Mouse (Mus musculus) natural killer cell, adult 2 months (primary cell): ENCODE data around the gene Rapgef5.

Experiments used
- DNase-seq, 2 experiments: peaks; one replicate each; pipeline ENCODE4 v3.0.0; 2022; ENCODE audit warnings: low spot score in 2 of 2

Rapgef5 gene

DNA sequence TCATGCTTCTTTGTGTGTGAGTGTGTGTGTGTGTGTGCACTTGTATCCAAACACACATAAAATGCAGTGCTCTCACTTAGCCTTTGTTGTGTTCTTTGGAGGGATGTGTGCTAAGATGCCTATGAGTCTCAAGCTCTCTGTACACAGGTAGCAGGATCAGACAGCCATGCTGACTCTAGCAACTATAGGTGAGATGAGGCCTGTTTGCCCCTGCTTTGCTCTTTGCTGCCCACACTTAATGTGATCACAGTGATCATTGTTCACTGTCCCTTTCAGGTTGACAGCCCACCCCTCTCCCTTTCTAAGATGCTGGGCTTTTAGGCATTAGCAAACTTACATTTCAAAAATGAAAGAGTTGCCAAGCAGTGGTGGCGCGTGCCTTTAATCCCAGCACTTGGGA lies 158.2 kb downstream of the Rapgef5 start:
- DNase-seq = no peak

GRCm38 (mm10) chr12:117676265-117676664 lies 160.0 kb downstream of the Rapgef5 start:
- DNase-seq = no peak

- no peak for DNase-seq
Measured at GRCm38 (mm10) chr12:117678916-117679315, 162.6 kb downstream of the Rapgef5 start.

GRCm38 (mm10) chr12:117679795-117680194 lies 163.5 kb downstream of the Rapgef5 start:
- no peak for DNase-seq

DNA sequence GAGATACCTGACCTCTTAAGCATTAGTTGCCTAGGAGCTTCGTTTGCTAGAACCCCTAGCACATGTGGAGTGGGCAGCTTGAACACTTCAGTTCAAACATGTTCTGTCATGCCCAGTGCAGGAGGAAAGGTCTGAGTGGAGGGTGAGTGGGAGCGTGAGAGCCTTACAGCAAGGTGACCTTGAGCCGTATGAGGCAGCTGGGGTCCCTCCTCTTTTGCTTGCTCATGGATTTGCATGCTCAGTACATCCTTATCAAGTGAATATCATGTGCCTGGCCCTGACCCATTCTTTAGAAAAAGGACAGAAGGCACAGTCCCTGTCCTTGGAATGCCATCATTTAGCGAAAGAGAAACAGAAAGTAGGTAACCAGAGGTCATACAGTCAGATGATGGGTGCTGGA lies 165.0 kb downstream of the Rapgef5 start:
- DNase-seq = no peak

GRCm38 (mm10) chr12:117683377-117683776 lies 167.1 kb downstream of the Rapgef5 start:
- DNase-seq = no peak

- DNase-seq = no peak
Measured at GRCm38 (mm10) chr12:117683984-117684383, 167.7 kb downstream of the Rapgef5 start.

- DNase-seq = no peak
Measured at GRCm38 (mm10) chr12:117684788-117685187, 168.5 kb downstream of the Rapgef5 start.

DNA sequence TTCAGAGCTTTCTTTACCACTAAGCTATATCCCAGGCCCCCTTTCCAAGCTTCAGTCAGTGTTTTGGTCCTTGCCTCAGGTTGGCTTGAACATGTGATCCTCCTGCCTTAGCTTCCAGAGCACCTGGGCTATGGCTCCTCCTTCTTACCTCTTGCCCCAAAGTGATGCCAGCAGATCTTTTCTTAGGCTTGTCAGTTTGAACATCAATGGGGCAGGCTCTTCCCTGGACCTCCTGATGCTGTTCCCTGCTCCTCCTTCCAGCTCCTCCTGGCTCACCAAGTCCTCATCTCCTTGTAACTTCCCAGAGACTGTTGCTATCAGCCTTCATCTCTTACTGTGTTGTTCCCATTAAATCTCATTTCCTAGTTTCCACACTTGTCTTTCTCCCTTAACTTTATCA lies 169.1 kb downstream of the Rapgef5 start:
- no peak for DNase-seq

DNA sequence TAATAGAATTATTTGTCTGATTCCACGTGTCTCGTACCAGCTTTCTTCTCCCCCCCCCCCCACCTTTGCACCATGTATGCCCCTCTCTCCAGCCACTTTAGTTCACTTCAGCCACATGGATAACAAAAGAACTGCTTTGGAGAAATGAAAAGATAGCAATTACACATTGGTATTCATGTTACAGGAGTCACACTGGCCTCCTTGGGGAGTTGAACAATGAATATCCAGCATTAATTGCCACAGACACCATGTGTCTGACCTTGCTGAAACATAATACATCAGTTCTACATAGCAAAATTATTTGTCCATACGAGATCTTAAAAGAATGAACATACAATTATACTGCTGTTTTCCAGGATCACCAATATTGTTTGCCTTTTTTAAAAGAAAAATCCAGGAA lies 170.5 kb downstream of the Rapgef5 start:
- no peak for DNase-seq

DNA sequence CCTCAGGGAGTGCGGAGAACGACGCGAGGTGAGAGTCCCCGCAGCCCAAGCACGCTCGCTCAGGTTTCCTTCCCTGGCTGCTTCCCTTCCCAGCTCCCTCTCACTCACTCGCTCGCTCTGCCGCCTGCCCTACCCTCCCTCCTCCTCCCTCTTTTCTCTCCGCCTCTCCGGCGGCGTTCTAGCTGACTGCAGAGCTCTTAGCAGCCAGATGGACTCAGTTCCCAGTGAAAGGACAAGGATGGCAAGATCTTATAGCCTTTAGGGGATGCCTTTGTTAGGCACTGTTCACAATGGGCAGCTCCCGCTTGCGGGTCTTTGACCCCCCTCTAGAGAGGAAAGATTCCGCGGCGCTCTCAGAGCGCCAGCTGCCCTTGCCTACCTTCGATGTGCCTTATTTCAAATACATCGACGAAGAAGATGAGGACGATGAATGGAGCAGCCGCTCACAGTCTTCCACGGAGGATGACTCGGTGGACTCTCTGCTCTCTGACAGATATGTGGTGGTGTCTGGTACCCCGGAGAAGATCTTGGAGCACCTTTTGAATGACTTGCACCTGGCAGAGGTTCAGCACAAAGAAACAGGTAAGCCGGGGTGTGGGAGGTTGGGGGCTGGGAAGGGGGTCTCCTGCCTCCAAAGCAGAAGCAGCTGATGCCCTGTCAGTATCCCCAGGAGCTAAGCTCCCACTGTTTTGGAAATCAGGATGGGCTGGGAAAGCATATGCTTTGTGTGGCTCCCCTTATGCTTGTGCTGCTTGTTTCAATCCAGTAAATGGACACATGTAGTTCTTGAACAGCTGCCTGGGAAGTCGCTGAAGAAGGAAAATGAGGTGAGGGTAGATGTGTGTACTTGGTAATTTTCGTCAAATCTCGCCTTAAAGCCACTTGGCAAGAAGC lies 172.6 kb downstream of the Rapgef5 start:
- no peak for DNase-seq

DNA sequence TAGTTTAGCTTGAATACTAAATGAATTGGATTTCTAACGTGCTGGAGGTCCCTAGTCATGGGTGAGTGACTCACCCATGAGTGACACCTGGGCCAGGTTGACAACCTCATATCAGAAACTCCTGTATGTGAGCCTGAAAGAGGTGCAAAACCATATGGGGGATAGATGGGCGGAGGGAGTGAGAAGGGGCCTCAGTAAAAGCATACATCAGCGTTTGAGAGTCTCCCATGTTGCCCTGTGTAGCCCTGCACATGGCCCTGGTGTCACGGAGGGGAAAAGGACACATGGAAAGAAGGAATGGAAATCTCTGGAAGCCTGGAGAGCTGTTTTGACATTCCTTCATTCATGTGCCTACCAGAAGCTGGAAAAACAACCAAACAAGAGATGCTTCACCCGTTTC lies 175.1 kb downstream of the Rapgef5 start:
- no peak for DNase-seq

DNA sequence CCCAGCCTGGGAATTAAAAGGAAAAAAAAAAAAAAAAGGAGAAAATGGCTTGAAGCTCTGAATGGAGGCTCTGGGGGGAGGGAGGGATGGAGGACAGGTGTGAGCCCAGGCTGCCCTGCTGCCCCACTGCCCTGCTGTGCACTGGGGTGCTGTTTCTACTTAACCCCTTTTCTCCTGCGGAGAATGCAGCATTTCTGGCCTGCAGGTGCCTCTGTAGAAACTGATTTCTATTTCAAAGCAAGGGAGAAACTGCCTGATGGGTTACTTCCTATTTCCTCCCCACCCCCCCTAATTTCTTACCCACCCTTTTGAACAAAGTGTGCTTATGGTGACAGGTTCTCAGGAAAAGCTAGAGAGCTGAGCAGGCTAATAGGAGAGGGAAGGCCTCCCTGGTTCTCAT lies 176.5 kb downstream of the Rapgef5 start:
- no peak for DNase-seq

- DNase-seq = no peak
Measured at GRCm38 (mm10) chr12:117699950-117700665, 183.8 kb downstream of the Rapgef5 start.

- no peak for DNase-seq
Measured at GRCm38 (mm10) chr12:117700927-117701326, 184.6 kb downstream of the Rapgef5 start.

DNA sequence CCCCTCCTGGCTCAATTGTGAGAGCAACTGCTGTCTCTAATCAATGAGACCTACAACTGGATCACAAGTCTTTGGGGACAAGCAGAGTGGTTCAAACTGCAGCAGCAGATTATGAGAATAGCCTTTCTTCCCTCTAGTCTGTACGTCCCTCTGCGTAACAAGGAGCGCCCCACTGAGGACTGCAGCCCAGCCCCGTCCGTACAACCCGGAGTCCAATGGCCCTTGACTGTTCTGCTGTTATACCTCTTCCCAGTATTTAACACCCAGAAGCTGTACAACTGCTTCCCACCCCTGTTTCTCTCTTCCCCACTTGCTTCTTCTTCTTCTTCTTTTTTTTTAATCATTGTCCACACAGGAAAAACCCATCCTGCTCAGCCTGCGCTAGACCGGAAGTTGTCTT lies 186.0 kb downstream of the Rapgef5 start:
- DNase-seq = no peak

- DNase-seq = no peak
Measured at GRCm38 (mm10) chr12:117702928-117703327, 186.6 kb downstream of the Rapgef5 start.

DNA sequence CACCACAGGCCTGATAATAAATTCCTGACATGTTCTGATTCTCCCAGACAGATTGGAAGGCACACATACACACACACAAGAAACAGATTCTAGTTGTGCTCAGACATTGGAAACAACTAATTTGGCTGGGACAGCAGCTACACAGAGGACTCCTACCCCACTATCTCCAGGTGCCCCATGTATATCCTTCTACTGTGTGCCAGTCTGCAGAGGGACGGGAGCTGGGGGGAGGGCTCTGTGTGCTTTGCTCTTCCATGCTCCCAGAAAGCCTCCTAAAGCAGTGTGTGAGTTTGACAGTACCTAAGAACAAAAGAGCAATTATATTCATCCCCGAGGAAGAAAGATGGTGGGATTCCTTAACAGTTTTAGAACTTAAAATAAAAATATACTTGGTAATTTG lies 187.1 kb downstream of the Rapgef5 start:
- no peak for DNase-seq

DNA sequence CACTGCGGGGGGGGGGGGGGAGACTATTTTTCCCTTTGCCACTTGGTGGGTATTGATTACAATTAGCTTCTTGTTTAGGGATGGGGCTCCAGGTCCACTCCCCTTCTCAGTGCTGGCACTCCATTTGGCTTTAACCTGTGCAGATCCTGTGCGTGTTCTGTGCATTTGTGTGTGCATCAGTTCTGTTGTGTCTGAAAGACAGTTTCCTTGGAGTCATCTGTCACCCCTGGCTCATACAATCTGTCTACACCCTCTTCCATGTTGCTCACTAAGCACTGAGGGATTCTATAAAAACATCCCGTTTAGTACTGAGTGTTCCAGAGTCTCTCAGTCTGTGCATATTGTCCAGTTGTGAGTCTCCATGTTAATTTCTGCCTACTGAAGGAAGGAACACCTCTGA lies 189.0 kb downstream of the Rapgef5 start:
- DNase-seq = no peak

DNA sequence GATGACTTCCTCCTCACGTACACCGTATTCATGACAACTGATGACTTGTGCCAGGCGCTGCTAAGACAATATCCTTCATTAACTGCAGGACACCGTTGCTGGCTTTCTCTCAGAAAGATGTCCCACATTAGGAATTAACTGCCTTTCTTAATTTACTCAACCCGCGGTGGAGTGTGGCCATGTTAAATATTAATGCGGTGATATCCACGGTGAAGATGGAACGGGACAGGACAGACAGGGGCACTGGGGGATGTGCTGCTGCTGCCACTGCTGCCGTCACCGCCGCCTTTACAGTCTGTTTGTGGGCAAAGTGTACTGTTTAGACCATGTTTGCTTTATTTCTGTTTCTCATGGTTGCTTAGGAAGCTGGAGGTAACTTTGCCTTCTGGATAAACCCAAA lies 193.0 kb downstream of the Rapgef5 start:
- DNase-seq = no peak

GRCm38 (mm10) chr12:117712474-117712873 lies 196.2 kb downstream of the Rapgef5 start:
- DNase-seq = no peak

GRCm38 (mm10) chr12:117713616-117714015 lies 197.3 kb downstream of the Rapgef5 start:
- DNase-seq = no peak
